Mouse (Mus musculus): ENCODE measurements at regions not wholly inside any gene's neighbourhood (a gene's known extent, or its start where the extent isn't known, plus 50 kb on each side); places are given as distances from the start of the nearest gene placed in this dataset.

DNA sequence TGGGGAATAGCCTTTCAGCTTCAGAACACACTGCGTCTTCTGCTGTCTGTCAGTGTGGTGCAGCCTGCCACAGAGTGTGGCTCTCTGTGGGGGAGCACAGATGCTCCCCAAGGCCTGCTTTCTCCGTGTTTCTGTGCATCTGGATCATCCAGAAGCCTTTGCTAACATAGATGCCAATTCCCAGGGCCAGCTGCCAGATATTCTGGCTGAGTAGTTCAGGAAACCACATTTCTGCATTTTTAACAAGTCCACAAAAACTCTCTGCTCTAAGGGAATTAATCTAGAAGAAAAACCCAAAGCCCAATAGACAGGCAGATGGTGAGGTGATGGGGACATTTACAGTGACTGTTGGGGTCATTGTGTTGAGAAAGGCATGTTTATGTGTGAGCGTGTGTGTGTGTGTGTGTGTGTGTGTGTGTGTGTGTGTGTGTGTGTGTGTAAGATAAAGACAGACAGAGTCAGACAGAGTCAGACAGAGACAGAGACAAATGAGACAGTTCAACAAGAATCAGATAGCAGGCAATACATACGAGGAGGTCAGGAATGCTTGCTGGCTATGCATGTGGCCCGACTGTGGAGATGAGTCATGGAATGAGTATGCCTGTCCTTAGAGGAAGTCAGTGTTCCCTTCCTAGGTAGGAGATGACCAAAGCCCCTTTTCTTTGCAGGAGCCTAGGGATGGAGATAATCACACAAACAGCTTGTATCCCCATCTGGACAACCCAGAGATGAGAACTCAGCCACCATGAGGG lies 176.3 kb upstream of the Spaca1 start:
- no peak for DNase-seq (ENCODE audit: low read depth, low spot score)

DNA sequence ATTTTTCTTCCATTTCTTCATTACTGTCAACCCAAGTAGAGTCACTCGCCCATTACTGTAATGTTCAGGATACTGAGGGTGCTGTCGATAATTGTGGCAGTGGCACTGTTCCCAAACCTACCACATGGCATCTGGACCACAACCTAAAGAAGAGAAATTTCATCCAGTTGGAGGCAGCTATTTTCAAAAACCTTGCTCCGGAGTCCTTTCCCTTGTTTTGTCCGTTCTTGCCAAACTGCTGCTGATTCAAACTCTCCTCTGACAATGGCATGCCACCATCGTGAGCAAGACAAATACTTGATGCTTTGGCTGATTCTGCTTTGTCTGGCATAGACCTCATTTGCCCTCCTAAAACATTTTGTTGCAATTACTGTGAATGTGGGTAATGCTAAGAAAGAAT lies 176.9 kb upstream of the Spaca1 start:
- no peak for DNase-seq (ENCODE audit: low read depth, low spot score)

DNA sequence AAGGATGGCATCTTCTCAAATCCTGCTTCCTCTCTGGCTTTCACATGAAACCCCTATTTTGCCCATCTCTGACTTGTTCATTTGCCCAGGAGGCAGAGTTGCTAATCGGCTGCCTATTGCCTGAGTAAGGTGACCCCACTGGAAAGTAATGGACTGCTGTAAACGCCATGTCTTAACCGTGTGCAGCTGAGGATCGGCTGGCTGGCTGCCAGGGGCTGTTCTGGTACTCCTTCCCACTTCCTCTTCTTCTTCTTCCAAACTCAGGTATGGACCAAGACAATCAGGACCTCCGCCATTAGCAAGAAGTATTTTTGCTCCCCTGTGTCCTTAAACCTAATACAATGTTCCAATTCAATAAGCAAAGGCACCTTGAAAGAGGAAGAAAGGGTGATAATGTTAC lies 177.6 kb upstream of the Spaca1 start:
- no peak for DNase-seq (ENCODE audit: low read depth, low spot score)

GRCm38 (mm10) chr4:34231270-34231669 lies 181.3 kb upstream of the Spaca1 start:
- peak; percentile 44 for DNase-seq (ENCODE audit: low read depth, low spot score)

GRCm38 (mm10) chr4:34234204-34234603 lies 184.2 kb upstream of the Spaca1 start:
- DNase-seq (ENCODE audit: low read depth, low spot score) = no peak

GRCm38 (mm10) chr4:34234645-34235044 lies 184.7 kb upstream of the Spaca1 start:
- DNase-seq (ENCODE audit: low read depth, low spot score) = no peak

GRCm38 (mm10) chr4:34237791-34238190 lies 187.8 kb upstream of the Spaca1 start:
- no peak for DNase-seq (ENCODE audit: low read depth, low spot score)

GRCm38 (mm10) chr4:34239624-34240023 lies 189.6 kb upstream of the Spaca1 start:
- DNase-seq (ENCODE audit: low read depth, low spot score) = no peak

GRCm38 (mm10) chr4:34241060-34241571 lies 191.1 kb upstream of the Spaca1 start:
- DNase-seq (ENCODE audit: low read depth, low spot score) = no peak

DNA sequence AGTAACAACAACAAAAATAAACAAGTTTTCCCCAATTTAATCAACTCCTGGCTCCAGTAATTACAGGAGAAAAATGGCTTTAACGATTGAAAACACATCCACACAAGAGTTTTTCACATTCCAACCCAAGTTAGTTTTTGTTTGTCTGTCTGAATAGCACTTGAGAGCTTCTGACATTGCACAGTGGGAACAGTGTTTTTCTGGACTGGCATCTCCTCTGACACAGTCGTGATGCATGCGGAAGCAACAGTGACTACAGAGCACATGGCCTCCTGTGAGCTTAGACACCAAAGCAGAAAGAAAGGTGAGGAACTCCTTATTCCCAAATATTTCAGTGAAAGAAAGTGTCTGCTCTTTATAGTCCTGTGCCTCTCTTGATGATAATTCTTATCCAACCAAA lies 191.7 kb upstream of the Spaca1 start:
- no peak for DNase-seq (ENCODE audit: low read depth, low spot score)

GRCm38 (mm10) chr4:34259444-34259843 lies 209.5 kb upstream of the Spaca1 start:
- DNase-seq (ENCODE audit: low read depth, low spot score) = no peak

GRCm38 (mm10) chr4:34260468-34260867 lies 210.5 kb upstream of the Spaca1 start:
- no peak for DNase-seq (ENCODE audit: low read depth, low spot score)

DNA sequence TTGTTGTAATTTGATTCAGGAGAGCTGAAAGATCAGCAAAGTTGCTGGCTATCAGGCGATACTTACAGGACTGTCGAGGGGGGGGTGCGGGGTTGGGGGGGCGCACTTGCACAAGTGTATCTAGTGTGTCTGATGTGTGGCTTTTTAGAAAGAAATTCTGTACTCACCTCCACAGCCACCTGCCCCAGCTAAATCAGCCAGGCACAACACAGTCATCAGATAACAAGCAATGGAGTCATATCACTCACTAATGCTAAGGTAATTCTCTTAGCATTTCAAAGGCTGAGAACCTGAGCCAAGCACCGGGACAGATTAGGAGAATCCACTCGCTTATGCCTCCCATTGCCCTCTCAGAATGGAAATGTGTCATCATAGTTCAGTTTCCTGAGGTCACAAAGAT lies 211.8 kb upstream of the Spaca1 start:
- DNase-seq (ENCODE audit: low read depth, low spot score) = no peak

GRCm38 (mm10) chr4:34264431-34264830 lies 214.4 kb upstream of the Spaca1 start:
- DNase-seq (ENCODE audit: low read depth, low spot score) = no peak

- DNase-seq (ENCODE audit: low read depth, low spot score) = no peak
Observed at GRCm38 (mm10) chr4:34274316-34274715, 224.3 kb upstream of the Spaca1 start.

- DNase-seq (ENCODE audit: low read depth, low spot score) = no peak
Observed at GRCm38 (mm10) chr4:34275372-34275771, 225.4 kb upstream of the Spaca1 start.

DNA sequence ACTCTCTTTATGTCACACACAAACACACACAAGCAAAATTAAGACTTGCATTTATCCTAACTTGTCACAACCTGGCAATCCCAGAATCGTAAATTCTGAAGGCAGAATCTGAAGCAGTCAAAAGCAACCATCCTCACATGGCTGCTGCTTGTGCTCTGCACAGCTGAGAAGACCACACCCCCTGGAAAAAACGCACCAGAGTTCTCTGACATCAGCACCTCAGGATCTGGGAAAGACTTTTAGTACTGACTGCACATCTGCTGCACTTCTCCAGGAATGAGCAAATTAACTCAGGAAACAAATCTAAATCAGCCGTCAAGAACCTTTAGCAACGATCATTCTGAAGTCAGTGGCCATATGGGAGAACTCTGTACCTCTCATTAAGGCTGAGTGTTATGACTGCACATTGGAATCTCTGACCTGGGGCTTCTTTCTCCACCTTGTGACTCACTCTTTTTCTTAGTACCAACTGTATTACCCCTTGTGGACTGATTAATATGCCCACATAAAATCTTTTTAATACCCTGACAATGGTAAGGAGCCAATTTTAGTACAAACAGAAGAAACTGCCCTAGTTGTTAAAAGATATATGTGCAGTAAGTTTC lies 248.1 kb upstream of the Akirin2 start:
- DNase-seq (ENCODE audit: low read depth, low spot score) = no peak

GRCm38 (mm10) chr4:34308921-34309563 lies 241.7 kb upstream of the Akirin2 start:
- no peak for DNase-seq (ENCODE audit: low read depth, low spot score)

GRCm38 (mm10) chr4:34310061-34310642 lies 240.6 kb upstream of the Akirin2 start:
- no peak for DNase-seq (ENCODE audit: low read depth, low spot score)

GRCm38 (mm10) chr4:34315848-34316247 lies 234.9 kb upstream of the Akirin2 start:
- no peak for DNase-seq (ENCODE audit: low read depth, low spot score)

DNA sequence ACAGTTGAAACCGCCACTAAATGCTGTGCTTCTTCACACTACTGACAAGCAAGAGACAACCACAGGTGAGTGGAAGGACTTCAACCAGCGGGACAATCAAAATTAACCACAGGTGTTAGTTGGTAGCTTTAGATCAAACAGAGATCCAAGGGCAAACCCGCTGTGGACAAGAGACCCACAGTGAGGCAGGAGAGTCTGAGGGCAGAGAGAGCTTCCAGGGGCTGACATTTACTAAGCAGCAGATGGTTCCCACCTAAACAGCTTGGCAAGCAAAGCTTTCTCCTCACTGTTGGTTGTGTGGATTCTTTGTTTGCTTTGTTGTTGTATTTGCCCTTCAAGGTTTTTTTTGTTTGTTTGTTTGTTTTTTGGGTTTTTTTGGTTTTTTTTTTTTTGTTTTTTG lies 227.9 kb upstream of the Akirin2 start:
- DNase-seq (ENCODE audit: low read depth, low spot score) = no peak

DNA sequence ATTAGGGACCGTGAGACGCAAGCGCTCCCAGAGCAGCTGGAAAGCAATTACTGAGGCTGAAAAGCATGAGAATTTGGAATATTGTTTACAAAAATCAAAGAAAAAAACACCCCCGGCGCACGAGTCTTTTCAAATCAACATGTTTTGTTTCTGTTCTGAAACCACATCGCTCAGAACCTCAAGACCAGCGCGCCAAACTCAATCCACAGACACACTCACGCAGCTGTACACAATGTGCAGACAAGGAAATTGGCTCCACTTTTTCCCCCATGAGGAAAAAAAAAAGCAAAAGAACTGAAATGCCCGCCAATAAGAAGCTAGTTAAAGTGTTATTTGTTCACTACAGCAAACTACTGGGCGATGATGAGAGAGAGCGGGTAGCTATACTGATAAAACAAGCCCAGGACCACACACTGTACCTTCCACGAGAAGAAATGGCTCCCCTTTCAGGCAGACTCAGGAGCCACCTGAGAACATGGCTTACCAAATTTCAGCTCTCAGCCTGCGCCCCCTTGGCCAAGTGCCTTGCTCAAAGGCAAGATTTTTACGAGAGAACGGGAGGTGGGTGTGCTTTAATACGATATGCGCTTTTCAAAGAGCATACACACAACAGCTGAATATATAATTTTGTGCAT lies 222.5 kb upstream of the Akirin2 start:
- DNase-seq (ENCODE audit: low read depth, low spot score) = no peak
